Mouse (Mus musculus) heart, postnatal 0 days (tissue): ENCODE data around the gene Tenm3.

Experiments
- CTCF ChIP-seq: IDR thresholded peaks from 2 replicates; pipeline ENCODE4 v1.5.1; 2016; ENCODE audit warnings: antibody characterized with exemption, control low read depth, low read depth
- EP300 ChIP-seq: IDR thresholded peaks from 2 replicates; pipeline ENCODE4 v1.6.1; 2016; ENCODE audit warnings: antibody characterized with exemption, low read depth

- TF ChIP-seq CTCF (no peak), EP300 (no peak)
Observed at GRCm38 (mm10) chr8:48567929-48568607, 275.7 kb downstream of the Tenm3 start.
